Mouse (Mus musculus) stomach, postnatal 0 days (tissue): ENCODE measurements at regions not wholly inside any gene's neighbourhood (a gene's known extent, or its start where the extent isn't known, plus 50 kb on each side); places are given as distances from the start of the nearest gene placed in this dataset.

Experiments
- ATAC-seq: fragments of 200-750 bp; cut with Nextera tagmentation; 2 replicates; pipeline ENCODE4 v1.8.0; 2017; ENCODE audit not compliant: low FRiP score, low TSS enrichment
- DNase-seq: peaks from one replicate; pipeline ENCODE4 v3.0.0-alpha.2; 2016; ENCODE audit warnings: low spot score
- H3K27ac ChIP-seq: fragments of 300-500 bp; sonication (generic); replicated peaks from 2 replicates; pipeline ENCODE4 v1.5.1; 2014; ENCODE audit warnings: mild to moderate bottlenecking, control low read depth
- H3K27me3 ChIP-seq: fragments of 300-500 bp; sonication (generic); 2 replicates; pipeline ENCODE4 v1.6.1; 2014; ENCODE audit warnings: low read length; ENCODE audit not compliant: control insufficient read depth, insufficient read depth
- H3K36me3 ChIP-seq: fragments of 300-500 bp; sonication (generic); 2 replicates; pipeline ENCODE4 v1.6.1; 2014; ENCODE audit warnings: low read length, mixed read lengths; ENCODE audit not compliant: control insufficient read depth, insufficient read depth
- H3K4me1 ChIP-seq: fragments of 300-500 bp; sonication (generic); replicated peaks from 2 replicates; pipeline ENCODE4 v1.6.1; 2014; ENCODE audit warnings: antibody characterized with exemption; ENCODE audit not compliant: control insufficient read depth, insufficient read depth
- H3K4me2 ChIP-seq: fragments of 300-500 bp; sonication (generic); replicated peaks from 2 replicates; pipeline ENCODE4 v1.6.1; 2014; ENCODE audit warnings: low read depth, mild to moderate bottlenecking, control low read depth, moderate library complexity
- H3K4me3 ChIP-seq: fragments of 300-500 bp; sonication (generic); 2 replicates; pipeline ENCODE4 v1.5.1; 2014; ENCODE audit warnings: low read depth, low read length, control low read depth
- H3K9ac ChIP-seq: fragments of 300-500 bp; sonication (generic); 2 replicates; pipeline ENCODE4 v1.6.1; 2014; ENCODE audit warnings: mild to moderate bottlenecking, low read length, control low read depth, mixed read lengths
- H3K9me3 ChIP-seq: fragments of 300-500 bp; sonication (generic); 2 replicates; pipeline ENCODE4 v1.6.1; 2016; ENCODE audit warnings: low read length; ENCODE audit not compliant: control insufficient read depth
- CTCF ChIP-seq: IDR thresholded peaks from 2 replicates; pipeline ENCODE4 v1.5.1; 2016; ENCODE audit warnings: antibody characterized with exemption, low read depth, mild to moderate bottlenecking, moderate library complexity
- EP300 ChIP-seq: optimal IDR thresholded peaks from 2 replicates; pipeline ENCODE3; 2016; ENCODE audit warnings: antibody characterized with exemption
- WGBS: fragments of 180-500 bp; shearing (Covaris S2); extraction: QIAGEN DNeasy Blood & Tissue Kit; methylation state at CpG from one replicate; pipeline ENCODE4 v1.1.7; 2014; 5-methylcytosine and 5-hydroxymethylcytosine counted together

GRCm38 (mm10) chr5:28596537-28597314, 129.7 kb upstream of the Shh start:
- H3K4me3 ChIP-seq = no peak overlapping the region
- no peaks in the 10 kb centered on the region for H3K4me1 ChIP-seq
- DNase-seq (peak; percentile 35), ATAC-seq (peak; percentile 94)
- no peaks in the 10 kb centered on the region for H3K9me3 ChIP-seq
- no peaks in the 10 kb centered on the region for H3K36me3 ChIP-seq
- TF ChIP-seq EP300 = no peak
- TF ChIP-seq CTCF = no peak
- no peaks in the 10 kb centered on the region for H3K27me3 ChIP-seq
- no peak overlapping the region for H3K4me2 ChIP-seq
- no peak overlapping the region for H3K9ac ChIP-seq
- peak overlapping the region; percentile 83 for H3K27ac ChIP-seq
- WGBS = 52% methylated on average over 1 of the region's 1 CpGs

- Histone ChIP-seq H3K9ac (no peak overlapping the region), H3K4me3 (no peak overlapping the region), H3K27ac (no peak overlapping the region), H3K27me3 (no peaks in the 10 kb centered on the region), H3K36me3 (no peaks in the 10 kb centered on the region), H3K4me2 (no peak overlapping the region), H3K4me1 (no peaks in the 10 kb centered on the region), H3K9me3 (no peaks in the 10 kb centered on the region)
- TF ChIP-seq EP300 (no peak), CTCF (no peak)
- WGBS = 65% methylated on average over 5 of the region's 5 CpGs
- ATAC-seq (peak; percentile 73), DNase-seq (peak; percentile 51)
Observed at GRCm38 (mm10) chr5:28571347-28571998, 104.4 kb upstream of the Shh start.

DNA sequence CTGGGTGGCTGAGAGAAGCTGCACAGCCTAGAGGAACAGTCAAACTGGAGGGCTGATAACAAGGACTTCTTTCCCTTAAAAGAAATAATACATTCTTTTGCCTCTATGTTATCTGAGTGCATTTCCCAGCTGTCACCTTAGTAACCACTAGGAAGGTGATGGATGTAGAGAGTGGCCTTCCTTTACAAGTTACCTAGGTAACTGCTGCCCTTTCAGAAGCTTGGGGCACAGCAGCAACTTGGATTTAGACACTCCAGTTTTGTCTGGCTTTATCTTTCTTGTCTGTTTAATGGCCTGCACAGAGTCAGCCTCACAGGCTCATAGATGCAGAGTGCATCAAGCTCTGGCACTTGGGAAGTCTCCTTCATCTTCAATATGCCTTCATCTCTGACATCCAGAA, 101.4 kb upstream of the Shh start:
- Histone ChIP-seq H3K4me1 (no peaks in the 10 kb centered on the region), H3K9ac (no peak overlapping the region), H3K4me3 (no peak overlapping the region), H3K9me3 (no peaks in the 10 kb centered on the region), H3K4me2 (no peak overlapping the region), H3K27me3 (no peaks in the 10 kb centered on the region), H3K36me3 (no peaks in the 10 kb centered on the region), H3K27ac (no peak overlapping the region)
- DNase-seq (no peak), ATAC-seq (no peak)
- TF ChIP-seq CTCF = no peak
- no peak for TF ChIP-seq EP300

DNA sequence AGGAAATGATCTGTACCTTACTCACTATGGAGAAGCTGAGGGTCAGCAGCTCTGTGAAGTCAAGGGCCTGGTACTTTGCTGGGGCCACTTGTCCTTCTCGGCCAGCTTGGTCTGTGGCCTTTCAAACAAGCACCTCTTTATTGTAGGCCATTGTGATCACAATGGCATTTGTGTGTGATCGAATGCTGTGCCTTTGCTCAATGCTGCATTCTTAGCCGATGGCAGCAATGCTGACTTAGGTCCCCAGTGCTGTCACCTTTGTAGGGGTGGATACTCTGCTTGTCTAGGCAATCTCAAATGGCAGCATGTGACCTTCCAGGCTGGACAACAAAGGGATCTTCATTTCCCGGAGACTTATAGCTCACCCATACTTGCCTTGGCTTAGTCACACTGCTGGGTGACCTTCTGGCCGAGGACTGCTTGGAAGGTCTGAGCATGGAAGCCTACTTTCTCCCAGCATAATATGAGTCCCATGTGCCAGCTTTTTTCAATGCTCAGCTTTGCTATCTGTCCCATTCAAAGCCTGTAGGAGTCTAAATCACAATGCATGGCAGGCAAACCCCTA, 100.4 kb upstream of the Shh start:
- Histone ChIP-seq H3K9me3 (no peaks in the 10 kb centered on the region), H3K36me3 (no peaks in the 10 kb centered on the region), H3K4me3 (no peak overlapping the region), H3K4me1 (no peaks in the 10 kb centered on the region), H3K4me2 (no peak overlapping the region), H3K27ac (no peak overlapping the region), H3K9ac (no peak overlapping the region), H3K27me3 (no peaks in the 10 kb centered on the region)
- 80% methylated on average over 5 of the region's 5 CpGs for WGBS
- TF ChIP-seq EP300 = no peak
- TF ChIP-seq CTCF = no peak
- DNase-seq (no peak), ATAC-seq (no peak)

- Histone ChIP-seq H3K9me3 (no peaks in the 10 kb centered on the region), H3K4me3 (no peak overlapping the region), H3K4me2 (no peak overlapping the region), H3K36me3 (no peaks in the 10 kb centered on the region), H3K27ac (peak overlapping the region; percentile 53; the same call in 1 of the 2 replicates), H3K27me3 (no peaks in the 10 kb centered on the region), H3K4me1 (no peaks in the 10 kb centered on the region), H3K9ac (no peak overlapping the region)
- 7% methylated on average over 3 of the region's 3 CpGs for WGBS
- no peak for TF ChIP-seq EP300
- no peak for TF ChIP-seq CTCF
- ATAC-seq (peak; percentile 92), DNase-seq (peak; percentile 75)
Observed at GRCm38 (mm10) chr5:28563401-28563800, 96.3 kb upstream of the Shh start.

GRCm38 (mm10) chr5:28562917-28563316, 95.9 kb upstream of the Shh start:
- H3K4me1 ChIP-seq = no peaks in the 10 kb centered on the region
- WGBS = 44% methylated on average over 1 of the region's 1 CpGs
- peak overlapping the region; percentile 53; the same call in 1 of the 2 replicates for H3K27ac ChIP-seq
- no peak overlapping the region for H3K9ac ChIP-seq
- DNase-seq (no peak), ATAC-seq (peak; percentile 27; the same call in 1 of the 2 replicates)
- no peaks in the 10 kb centered on the region for H3K27me3 ChIP-seq
- no peak overlapping the region for H3K4me2 ChIP-seq
- H3K9me3 ChIP-seq = no peaks in the 10 kb centered on the region
- no peak overlapping the region for H3K4me3 ChIP-seq
- no peak for TF ChIP-seq EP300
- no peak for TF ChIP-seq CTCF
- no peaks in the 10 kb centered on the region for H3K36me3 ChIP-seq
